Mouse (Mus musculus): ENCODE data around the gene Dcps. TPM values are rescaled to one million over a fixed set of nuclear protein-coding genes. Genes with fewer than 3 reads are reported as not detected.

The Dcps gene
- polyA plus RNA-seq, 2 experiments: 54.6 to 61.6 TPM

DNA sequence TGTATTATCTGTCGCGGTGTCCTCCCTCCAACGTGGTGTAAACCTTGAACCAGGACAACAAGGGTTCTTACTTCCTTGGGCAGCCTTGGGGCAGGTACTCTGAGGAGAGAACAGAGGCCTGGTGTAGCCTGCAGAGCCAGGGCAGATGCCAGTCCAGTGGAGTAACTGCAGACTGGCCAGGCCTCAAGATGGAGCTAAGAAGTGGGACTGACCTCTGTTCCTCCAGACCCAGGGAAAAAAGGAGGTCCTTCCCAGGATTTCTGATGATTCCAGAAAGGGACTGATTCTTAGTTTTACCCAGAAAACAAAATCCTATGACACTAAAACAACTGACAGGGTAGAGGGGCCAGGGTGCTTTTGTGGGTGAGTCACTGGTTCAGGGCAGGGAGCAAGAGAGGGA, 61.6 kb downstream of the Dcps start:
- Histone ChIP-seq H3K4me1 (ENCODE audit: control insufficient read depth, insufficient read depth, low read length) (peaks cover 60% of the 10 kb centered on the region), H3K9ac (ENCODE audit: low read depth, low read length, severe bottlenecking) (no peak overlapping the region)

DNA sequence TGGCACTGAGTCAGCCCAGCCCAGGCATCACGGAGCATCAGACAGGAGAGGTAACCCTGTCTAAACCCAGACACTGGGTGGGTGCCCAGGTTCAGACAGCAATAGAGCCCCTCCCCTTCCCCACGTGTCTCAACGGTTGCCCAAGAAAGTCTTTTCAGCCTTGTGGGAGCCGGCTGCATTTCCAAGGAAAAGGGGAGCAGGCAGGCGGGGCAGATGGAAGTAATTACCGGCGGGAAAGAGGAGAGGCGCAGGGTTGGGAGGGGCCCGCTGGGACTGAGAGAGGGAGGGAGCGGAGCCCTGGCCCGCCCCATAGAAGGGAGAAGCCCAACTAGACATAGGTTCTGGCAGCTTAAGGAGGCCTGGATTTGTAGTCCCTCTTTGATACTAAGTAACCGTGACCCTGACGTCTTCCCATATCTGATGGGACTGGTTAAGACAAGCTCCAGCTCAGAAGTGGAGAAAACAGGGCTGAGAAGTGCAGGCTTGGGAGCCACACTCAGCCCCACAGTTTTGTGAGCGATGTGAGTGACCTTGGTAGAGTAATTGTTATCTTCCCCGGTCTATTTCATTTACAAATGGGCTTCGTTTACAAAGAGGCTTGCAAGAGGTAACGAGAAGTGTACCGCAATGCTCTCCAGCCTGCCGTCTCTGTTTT, 63.8 kb downstream of the Dcps start:
- Histone ChIP-seq H3K4me2 (replicated peaks; ENCODE audit: low read depth, low read length, severe bottlenecking) (peak overlapping the region; percentile 42), H3K9me3 (ENCODE audit: control insufficient read depth, low read length) (no peaks in the 10 kb centered on the region), H3K4me1 (ENCODE audit: control insufficient read depth, insufficient read depth, low read length) (peaks cover 60% of the 10 kb centered on the region), H3K9ac (ENCODE audit: low read depth, low read length, severe bottlenecking) (no peak overlapping the region), H3K36me3 (ENCODE audit: control insufficient read depth, insufficient read depth, low read length) (0 out of 2 replicates have a peak, but pooled peaks cover 3% of the 10 kb centered on the region), H3K27ac (replicated peaks; ENCODE audit: low read depth, low read length) (peak overlapping the region; percentile 61), H3K4me3 (replicated peaks; ENCODE audit: low read length) (peak overlapping the region; percentile 11; the same call in 1 of the 2 replicates), H3K27me3 (ENCODE audit: control insufficient read depth, insufficient read depth, low read length) (no peaks in the 10 kb centered on the region)
- WGBS: 11% methylated on average over 19 of the region's 19 CpGs
- ATAC-seq (ENCODE audit: low FRiP score, low read depth) (peak; percentile 70), DNase-seq (ENCODE audit: low spot score) (peak; percentile 82)
- no peak for TF ChIP-seq POLR2A (IDR thresholded peaks at IDR 0.05; ENCODE audit: borderline replicate concordance, extremely low read depth, insufficient read depth, insufficient read length)

More for the DNA sequence above, 61.6 kb downstream of the Dcps start:
- DNase-seq (ENCODE audit: low spot score) (no peak), ATAC-seq (ENCODE audit: low FRiP score, low read depth) (no peak)
- WGBS: 90% methylated on average over 3 of the region's 3 CpGs
- TF ChIP-seq POLR2A (IDR thresholded peaks at IDR 0.05; ENCODE audit: borderline replicate concordance, extremely low read depth, insufficient read depth, insufficient read length): no peak
- Histone ChIP-seq H3K4me2 (replicated peaks; ENCODE audit: low read depth, low read length, severe bottlenecking) (no peak overlapping the region), H3K9me3 (ENCODE audit: control insufficient read depth, low read length) (no peaks in the 10 kb centered on the region), H3K27ac (replicated peaks; ENCODE audit: low read depth, low read length) (0 out of 2 replicates have a peak overlapping the region, but pooled peaks have one; percentile 22), H3K27me3 (ENCODE audit: control insufficient read depth, insufficient read depth, low read length) (no peaks in the 10 kb centered on the region), H3K36me3 (ENCODE audit: control insufficient read depth, insufficient read depth, low read length) (0 out of 2 replicates have a peak, but pooled peaks cover 3% of the 10 kb centered on the region), H3K4me3 (replicated peaks; ENCODE audit: low read length) (no peak overlapping the region)

DNA sequence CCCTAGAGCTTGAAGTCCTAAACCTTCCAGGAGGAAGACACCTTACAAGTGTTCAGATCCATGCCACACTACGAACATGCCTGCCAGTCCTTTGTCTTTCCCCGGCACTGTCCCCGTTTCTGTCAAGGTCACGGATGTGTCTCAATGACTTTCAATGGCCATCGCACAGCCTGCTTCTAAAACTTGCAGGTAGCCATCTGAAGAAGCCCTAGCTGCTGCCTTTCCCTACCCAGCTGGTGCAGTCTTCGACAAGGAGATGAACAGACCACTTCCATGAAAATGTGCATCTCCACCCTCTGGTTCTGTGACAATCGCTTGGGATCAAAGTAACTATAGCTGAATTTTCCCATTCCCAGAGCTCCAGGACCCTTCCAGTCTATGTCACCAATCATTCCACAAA, 64.4 kb downstream of the Dcps start:
- Histone ChIP-seq H3K27me3 (ENCODE audit: control insufficient read depth, insufficient read depth, low read length) (no peaks in the 10 kb centered on the region), H3K9ac (ENCODE audit: low read depth, low read length, severe bottlenecking) (no peak overlapping the region), H3K36me3 (ENCODE audit: control insufficient read depth, insufficient read depth, low read length) (0 out of 2 replicates have a peak, but pooled peaks cover 3% of the 10 kb centered on the region), H3K27ac (replicated peaks; ENCODE audit: low read depth, low read length) (peak overlapping the region; percentile 61), H3K4me2 (replicated peaks; ENCODE audit: low read depth, low read length, severe bottlenecking) (peak overlapping the region; percentile 42), H3K4me3 (replicated peaks; ENCODE audit: low read length) (0 out of 2 replicates have a peak overlapping the region, but pooled peaks have one; percentile 11), H3K9me3 (ENCODE audit: control insufficient read depth, low read length) (no peaks in the 10 kb centered on the region), H3K4me1 (ENCODE audit: control insufficient read depth, insufficient read depth, low read length) (peaks cover 62% of the 10 kb centered on the region)
- WGBS: 70% methylated on average over 7 of the region's 7 CpGs
- TF ChIP-seq POLR2A (IDR thresholded peaks at IDR 0.05; ENCODE audit: borderline replicate concordance, extremely low read depth, insufficient read depth, insufficient read length): no peak
- ATAC-seq (ENCODE audit: low FRiP score, low read depth) (no peak), DNase-seq (ENCODE audit: low spot score) (no peak)

DNA sequence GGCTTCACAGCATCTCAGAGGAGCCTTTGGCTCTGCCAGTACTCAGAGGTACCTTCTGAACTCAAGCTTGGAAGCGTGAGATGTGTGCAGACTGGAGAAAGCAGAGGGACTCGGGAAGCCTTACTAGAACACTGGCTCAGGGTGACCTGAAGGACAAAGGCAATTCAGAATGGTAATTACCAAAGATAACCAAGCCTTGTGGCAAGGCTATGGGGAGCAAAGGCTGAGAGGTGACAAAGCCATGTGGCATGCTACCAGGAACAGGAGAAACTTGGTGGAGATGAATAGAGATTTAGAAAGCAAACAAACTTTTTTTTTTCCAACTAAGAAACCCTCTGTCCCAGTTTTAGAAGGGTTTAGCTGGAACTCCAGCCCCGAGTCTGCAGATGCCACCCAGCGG, 65.3 kb downstream of the Dcps start:
- Histone ChIP-seq H3K4me2 (replicated peaks; ENCODE audit: low read depth, low read length, severe bottlenecking) (no peak overlapping the region), H3K9ac (ENCODE audit: low read depth, low read length, severe bottlenecking) (no peak overlapping the region), H3K27ac (replicated peaks; ENCODE audit: low read depth, low read length) (no peak overlapping the region), H3K27me3 (ENCODE audit: control insufficient read depth, insufficient read depth, low read length) (no peaks in the 10 kb centered on the region), H3K36me3 (ENCODE audit: control insufficient read depth, insufficient read depth, low read length) (0 out of 2 replicates have a peak, but pooled peaks cover 3% of the 10 kb centered on the region), H3K4me3 (replicated peaks; ENCODE audit: low read length) (no peak overlapping the region), H3K9me3 (ENCODE audit: control insufficient read depth, low read length) (no peaks in the 10 kb centered on the region), H3K4me1 (ENCODE audit: control insufficient read depth, insufficient read depth, low read length) (peaks cover 62% of the 10 kb centered on the region)
- DNase-seq (ENCODE audit: low spot score) (no peak), ATAC-seq (ENCODE audit: low FRiP score, low read depth) (no peak)
- WGBS: 72% methylated on average over 4 of the region's 4 CpGs
- no peak for TF ChIP-seq POLR2A (IDR thresholded peaks at IDR 0.05; ENCODE audit: borderline replicate concordance, extremely low read depth, insufficient read depth, insufficient read length)

DNA sequence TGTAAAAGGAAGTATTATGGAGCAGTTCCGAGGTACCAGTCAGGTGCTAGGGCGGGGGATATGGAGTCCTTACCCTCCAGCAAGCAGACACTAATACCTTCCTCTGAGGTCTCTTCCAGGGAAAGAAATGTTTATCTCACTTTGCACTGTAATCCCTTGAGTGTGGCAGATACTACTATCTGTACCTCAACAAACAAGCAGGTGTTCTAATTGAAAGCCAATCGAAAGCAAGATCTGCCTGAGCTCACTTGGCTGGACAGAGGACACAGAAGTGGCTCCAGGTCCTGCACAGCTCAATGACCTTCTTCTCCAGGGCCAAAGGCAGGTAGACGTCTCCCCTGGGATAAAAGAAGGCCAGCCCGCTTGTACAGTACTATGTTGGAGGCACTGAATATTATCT, 65.8 kb downstream of the Dcps start:
- Histone ChIP-seq H3K27ac (replicated peaks; ENCODE audit: low read depth, low read length) (no peak overlapping the region), H3K9me3 (ENCODE audit: control insufficient read depth, low read length) (no peaks in the 10 kb centered on the region), H3K4me2 (replicated peaks; ENCODE audit: low read depth, low read length, severe bottlenecking) (no peak overlapping the region), H3K36me3 (ENCODE audit: control insufficient read depth, insufficient read depth, low read length) (0 out of 2 replicates have a peak, but pooled peaks cover 3% of the 10 kb centered on the region), H3K4me3 (replicated peaks; ENCODE audit: low read length) (no peak overlapping the region), H3K9ac (ENCODE audit: low read depth, low read length, severe bottlenecking) (no peak overlapping the region), H3K4me1 (ENCODE audit: control insufficient read depth, insufficient read depth, low read length) (peaks cover 58% of the 10 kb centered on the region), H3K27me3 (ENCODE audit: control insufficient read depth, insufficient read depth, low read length) (no peaks in the 10 kb centered on the region)
- no peak for TF ChIP-seq POLR2A (IDR thresholded peaks at IDR 0.05; ENCODE audit: borderline replicate concordance, extremely low read depth, insufficient read depth, insufficient read length)
- DNase-seq (ENCODE audit: low spot score) (no peak), ATAC-seq (ENCODE audit: low FRiP score, low read depth) (no peak)
- WGBS: 82% methylated on average over 5 of the region's 5 CpGs
